11 mouse cellular contexts compared by ENCODE assay signal in the genomic region with DNA sequence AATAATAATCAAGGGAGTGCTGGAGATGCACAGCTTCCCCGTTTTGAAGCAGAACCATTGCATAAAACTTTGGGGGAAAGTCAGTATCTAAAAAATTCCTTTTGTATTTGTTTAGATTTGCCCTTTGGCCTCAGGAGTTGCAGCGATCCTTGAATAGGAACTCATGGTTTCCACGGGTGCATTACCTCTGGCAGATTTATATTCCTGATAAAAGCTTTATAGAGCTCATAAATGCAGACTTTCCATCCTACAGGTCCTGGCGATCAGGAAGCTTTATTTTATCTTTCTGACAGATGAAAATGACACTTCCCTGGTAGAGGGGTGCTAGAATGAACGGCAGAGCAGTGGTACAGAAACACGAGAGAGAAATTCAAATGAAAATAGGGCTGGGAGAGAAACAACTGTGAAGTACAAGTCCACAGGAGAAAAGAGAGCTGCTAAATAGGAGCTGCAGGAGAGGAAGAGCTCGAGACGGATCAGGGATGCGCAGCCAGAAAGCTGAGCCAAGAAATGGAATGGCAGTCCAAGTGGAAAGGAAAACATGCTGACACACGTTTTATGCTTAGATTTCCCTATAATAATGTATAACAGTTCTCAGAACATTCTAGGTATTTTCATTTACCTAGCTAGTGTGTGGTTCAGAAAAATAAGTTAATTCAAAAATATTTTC.
A peak's percentile ranks its signal among the peaks of the same experiment; 100 is the strongest.
DNase-seq lines count a peak whose midpoint lies in the region; ATAC-seq and TF ChIP-seq lines count a peak whose summit lies in the region.
"Had no signal": no experiment of that assay in that cellular context is flagged by ENCODE, and none has a peak within 500 bp of the region (broad histone marks: within the 10 kb centered on the region; RNA-seq: fewer than 3 reads in every experiment).

No protein-coding gene starts in this region.

- 46% methylated on average over 10 of the region's 10 CpGs for WGBS in hindbrain, postnatal 0 days
- 73% methylated on average over 10 of the region's 10 CpGs for WGBS in hindbrain, embryonic 11.5 days
- WGBS in limb, embryonic 10.5 days = 52% methylated on average over 10 of the region's 10 CpGs

- no peaks in the 10 kb centered on the region for H3K27me3 ChIP-seq in hindbrain, postnatal 0 days (ENCODE audit: insufficient read depth, low read length)
- H3K27me3 ChIP-seq in hindbrain, embryonic 11.5 days (ENCODE audit: control insufficient read depth, insufficient read depth, low read length) = no peaks in the 10 kb centered on the region
- no peaks in the 10 kb centered on the region for H3K27me3 ChIP-seq in limb, embryonic 10.5 days (ENCODE audit: low read depth, poor library complexity, severe bottlenecking)
- H3K27me3 ChIP-seq: lung, embryonic 15.5 days had no signal

- no peaks in the 10 kb centered on the region for H3K9me3 ChIP-seq in hindbrain, postnatal 0 days (ENCODE audit: low read length)
- no peaks in the 10 kb centered on the region for H3K9me3 ChIP-seq in hindbrain, embryonic 11.5 days (ENCODE audit: control insufficient read depth, low read length)
- H3K9me3 ChIP-seq in limb, embryonic 10.5 days (replicated peaks) = no peaks in the 10 kb centered on the region
- H3K9me3 ChIP-seq: lung, embryonic 15.5 days had no signal

- 0 out of 2 replicates have a peak overlapping the region, but pooled peaks have one; percentile 13 for H3K4me2 ChIP-seq in hindbrain, postnatal 0 days (ENCODE audit: low read depth, low read length)
- no peak overlapping the region for H3K4me2 ChIP-seq in hindbrain, embryonic 11.5 days (replicated peaks; ENCODE audit: low read depth, low read length)
- H3K4me2 ChIP-seq: lung, embryonic 15.5 days had no signal

- no peak overlapping the region for H3K9ac ChIP-seq in hindbrain, postnatal 0 days (replicated peaks; ENCODE audit: low read length)
- no peak overlapping the region for H3K9ac ChIP-seq in hindbrain, embryonic 11.5 days (ENCODE audit: low read depth, low read length)
- H3K9ac ChIP-seq: lung, embryonic 15.5 days had no signal

- DNase-seq in hindbrain, postnatal 0 days (ENCODE audit: low spot score) = peak; percentile 36
- DNase-seq in hindbrain, embryonic 11.5 days (ENCODE audit: low spot score) = no peak
- peak; percentile 33 for DNase-seq in right cerebral cortex, adult 18-20 months
- no peak for DNase-seq in right cerebral cortex, postnatal 25 days
- peak; percentile 66 to 69 for DNase-seq in cerebellum, postnatal 10 days
- no peak for DNase-seq in urinary bladder, adult 18-20 months (ENCODE audit: low spot score in 2 of 2)
- DNase-seq in limb, embryonic 10.5 days (ENCODE audit: low spot score) = no peak
- DNase-seq: adrenal gland, postnatal 25 days; kidney, postnatal 10 days; thymus, adult 2 months had no signal

- no peak overlapping the region for H3K4me3 ChIP-seq in hindbrain, postnatal 0 days (ENCODE audit: low read length)
- H3K4me3 ChIP-seq in hindbrain, embryonic 11.5 days (ENCODE audit: low read depth, low read length) = no peak overlapping the region
- no peak overlapping the region for H3K4me3 ChIP-seq in limb, embryonic 10.5 days
- H3K4me3 ChIP-seq: lung, embryonic 15.5 days had no signal

- no peak for ATAC-seq in hindbrain, postnatal 0 days
- ATAC-seq in hindbrain, embryonic 11.5 days (ENCODE audit: low FRiP score) = no peak

- no peaks in the 10 kb centered on the region for H3K4me1 ChIP-seq in hindbrain, postnatal 0 days (ENCODE audit: insufficient read depth, low read length)
- no peaks in the 10 kb centered on the region for H3K4me1 ChIP-seq in hindbrain, embryonic 11.5 days (replicated peaks; ENCODE audit: control insufficient read depth, insufficient read depth, low read length)
- 0 out of 2 replicates have a peak, but pooled peaks cover 6% of the 10 kb centered on the region for H3K4me1 ChIP-seq in limb, embryonic 10.5 days
- H3K4me1 ChIP-seq: lung, embryonic 15.5 days had no signal

- H3K27ac ChIP-seq in hindbrain, postnatal 0 days = no peak overlapping the region
- no peak overlapping the region for H3K27ac ChIP-seq in hindbrain, embryonic 11.5 days (ENCODE audit: low read depth, low read length)
- no peak overlapping the region for H3K27ac ChIP-seq in limb, embryonic 10.5 days
- H3K27ac ChIP-seq: lung, embryonic 15.5 days had no signal

- TF ChIP-seq CTCF in hindbrain, postnatal 0 days (IDR thresholded peaks at IDR 0.05; ENCODE audit: low read depth) = no peak

- no peaks in the 10 kb centered on the region for H3K36me3 ChIP-seq in hindbrain, postnatal 0 days (ENCODE audit: insufficient read depth, low read length)
- no peaks in the 10 kb centered on the region for H3K36me3 ChIP-seq in hindbrain, embryonic 11.5 days (ENCODE audit: control insufficient read depth, insufficient read depth, low read length)
- no peaks in the 10 kb centered on the region for H3K36me3 ChIP-seq in limb, embryonic 10.5 days
- H3K36me3 ChIP-seq: lung, embryonic 15.5 days had no signal

Comparison
In these comparisons a context has a peak if more than half of its experiments do, and no peak if none do; other contexts are left out.
1. DNase-seq: peak in hindbrain, postnatal 0 days (single experiment), right cerebral cortex, adult 18-20 months (single experiment) and cerebellum, postnatal 10 days (2 of 2); none in hindbrain, embryonic 11.5 days (single experiment), right cerebral cortex, postnatal 25 days (single experiment), urinary bladder, adult 18-20 months (0 of 2) and limb, embryonic 10.5 days (single experiment).